Mouse (Mus musculus) inflammation-experienced regulatory T-cells, adult 6 months (primary cell): Measurements from ENCODE around the gene Actg1. TPM values are rescaled to one million over a fixed set of nuclear protein-coding genes. Genes with fewer than 3 reads are reported as not detected.

Experiments
- ATAC-seq: one replicate; pipeline ENCODE4 v1.8.0; 2017
- polyA plus RNA-seq, 3 experiments: library from polyadenylated mRNA; unstranded; fragments of 100-300 nt; shearing (Covaris generic); gene quantifications; one replicate each; pipeline ENCODE4 v1.2.1; 2017

Actg1 gene
- polyA plus RNA-seq, 3 experiments from 2014 or later = 2,239 to 4,634 (median 2,897) TPM

GRCm38 (mm10) chr11:120344310-120344920 lies 3.9 kb downstream of the Actg1 start:
- ATAC-seq = no peak

- ATAC-seq = no peak
Observed at GRCm38 (mm10) chr11:120343519-120344309, 4.6 kb downstream of the Actg1 start.

GRCm38 (mm10) chr11:120342656-120343160 lies 5.6 kb downstream of the Actg1 start:
- no peak for ATAC-seq

DNA sequence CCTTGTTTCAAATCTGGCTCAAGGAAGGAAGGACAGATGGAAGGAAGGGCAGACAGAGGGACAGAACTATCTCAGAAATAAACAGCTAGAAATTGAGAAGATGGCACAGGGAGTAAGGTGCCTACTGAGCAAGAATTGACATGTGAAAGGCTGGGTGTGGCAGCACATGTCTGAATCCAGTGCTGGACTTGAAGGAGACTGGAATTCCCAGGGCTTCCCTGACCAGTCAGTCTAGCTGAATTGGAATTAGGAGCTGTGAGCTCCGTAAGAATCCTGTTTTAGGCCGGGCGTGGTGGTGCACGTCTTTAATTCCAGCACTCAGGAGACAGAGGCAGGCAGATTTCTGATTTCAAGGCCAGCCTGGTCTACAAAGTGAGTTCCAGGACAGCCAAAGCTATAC lies 6.7 kb downstream of the Actg1 start:
- no peak for ATAC-seq

GRCm38 (mm10) chr11:120339978-120340513 lies 8.3 kb downstream of the Actg1 start:
- ATAC-seq = no peak

- no peak for ATAC-seq
Observed at GRCm38 (mm10) chr11:120338786-120339185, 9.6 kb downstream of the Actg1 start.

- ATAC-seq = no peak
Observed at GRCm38 (mm10) chr11:120337447-120337846, 10.9 kb downstream of the Actg1 start.

DNA sequence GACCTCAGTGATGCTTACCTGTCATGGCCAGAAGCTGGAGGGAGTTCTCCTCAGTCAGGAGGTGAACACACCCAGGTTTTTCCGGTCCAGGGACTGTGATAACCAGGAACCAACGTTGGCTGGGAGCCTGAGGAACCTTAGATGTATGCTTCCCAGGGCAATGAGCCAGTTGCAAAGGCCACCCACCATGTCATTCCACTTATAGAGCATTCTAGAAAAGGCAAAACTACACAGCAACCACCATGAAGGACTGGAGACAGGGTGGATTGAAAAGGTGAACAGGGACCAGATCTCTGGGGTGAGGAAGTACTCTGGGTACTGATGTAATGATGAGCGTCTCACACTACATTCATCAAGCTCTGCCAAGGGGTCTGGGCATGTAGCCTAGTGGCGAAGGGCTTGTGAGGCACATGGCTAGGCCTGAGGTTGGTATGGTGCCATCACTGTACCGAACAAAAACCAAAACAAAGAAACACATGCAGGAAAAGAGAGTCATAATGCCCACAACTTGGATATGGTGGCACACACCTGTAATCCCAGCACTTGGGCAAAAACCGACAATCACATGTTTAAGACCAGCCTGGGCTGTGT lies 12.8 kb downstream of the Actg1 start:
- no peak for ATAC-seq

GRCm38 (mm10) chr11:120320156-120320555 lies 28.2 kb downstream of the Actg1 start:
- ATAC-seq = no peak

- ATAC-seq = no peak
Observed at GRCm38 (mm10) chr11:120319310-120319709, 29.0 kb downstream of the Actg1 start.

GRCm38 (mm10) chr11:120317456-120317855 lies 30.9 kb downstream of the Actg1 start:
- no peak for ATAC-seq

DNA sequence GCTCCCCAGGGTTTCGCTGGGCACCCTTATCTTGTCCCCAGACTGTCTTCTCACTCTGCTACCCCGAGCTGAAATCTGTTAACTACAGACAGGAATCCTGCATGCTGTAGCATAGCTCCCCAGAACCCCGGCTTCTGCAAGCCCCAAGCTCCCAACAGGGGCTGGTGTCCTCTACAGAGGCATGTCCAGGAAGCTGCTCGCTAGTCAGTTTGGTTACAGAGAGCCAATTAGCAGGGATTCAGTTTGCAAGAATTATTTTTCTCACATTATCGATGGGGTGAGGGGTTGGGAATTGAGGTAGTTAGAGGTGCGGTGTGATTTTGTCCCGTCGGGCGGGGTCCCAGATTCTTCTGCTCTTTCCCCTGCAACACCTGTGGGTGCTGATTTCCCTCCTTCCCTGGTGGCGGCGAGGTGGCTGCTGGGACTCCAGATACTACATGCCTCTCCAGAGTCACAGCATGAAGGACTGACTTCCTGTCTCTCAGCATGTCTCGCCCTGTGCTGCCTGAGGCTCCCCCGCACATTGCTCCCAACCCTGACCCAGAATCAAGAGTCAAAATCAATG lies 31.6 kb downstream of the Actg1 start:
- ATAC-seq = peak; percentile 6

GRCm38 (mm10) chr11:120315832-120316689 lies 32.3 kb downstream of the Actg1 start:
- ATAC-seq = peak; percentile 99

DNA sequence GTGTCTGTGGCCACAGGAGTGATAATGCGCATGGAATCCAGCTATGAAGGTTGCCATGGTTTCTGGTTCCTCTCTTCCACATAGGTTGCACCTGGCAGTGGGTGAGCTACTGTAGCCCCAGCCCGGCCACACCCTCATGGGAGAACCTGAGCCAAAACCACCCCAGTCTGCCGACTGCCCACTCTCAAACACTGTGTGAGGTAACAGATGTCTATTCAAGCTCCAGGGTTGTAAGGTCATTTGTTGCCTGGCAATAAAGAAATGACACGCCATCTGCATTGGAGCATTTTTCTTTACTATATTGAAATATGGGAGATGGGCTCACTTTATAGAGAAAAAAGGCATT lies 33.0 kb downstream of the Actg1 start:
- no peak for ATAC-seq

- ATAC-seq = no peak
Observed at GRCm38 (mm10) chr11:120314721-120315415, 33.5 kb downstream of the Actg1 start.

- ATAC-seq = no peak
Observed at GRCm38 (mm10) chr11:120313906-120314685, 34.2 kb downstream of the Actg1 start.

- no peak for ATAC-seq
Observed at GRCm38 (mm10) chr11:120312069-120312468, 36.3 kb downstream of the Actg1 start.

DNA sequence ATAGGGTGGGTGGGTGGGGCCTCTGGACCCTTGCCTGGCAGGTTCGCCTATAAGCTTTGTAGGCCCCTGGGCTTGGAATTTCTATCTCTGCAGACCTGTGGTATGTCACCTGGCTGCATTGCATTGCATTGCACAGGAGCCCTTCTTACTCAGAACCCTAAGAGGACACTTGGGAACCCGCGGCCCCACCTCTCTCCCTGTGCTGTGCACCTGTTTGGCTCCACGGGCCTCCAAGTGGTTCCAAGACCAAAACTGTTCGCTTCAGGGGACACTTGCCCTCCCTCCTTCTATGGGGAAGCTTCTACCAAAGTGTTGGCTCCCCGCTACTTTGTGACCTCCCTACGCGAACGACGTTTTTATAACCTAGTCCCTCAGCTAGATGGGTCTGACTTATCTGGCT lies 36.8 kb downstream of the Actg1 start:
- ATAC-seq = no peak

DNA sequence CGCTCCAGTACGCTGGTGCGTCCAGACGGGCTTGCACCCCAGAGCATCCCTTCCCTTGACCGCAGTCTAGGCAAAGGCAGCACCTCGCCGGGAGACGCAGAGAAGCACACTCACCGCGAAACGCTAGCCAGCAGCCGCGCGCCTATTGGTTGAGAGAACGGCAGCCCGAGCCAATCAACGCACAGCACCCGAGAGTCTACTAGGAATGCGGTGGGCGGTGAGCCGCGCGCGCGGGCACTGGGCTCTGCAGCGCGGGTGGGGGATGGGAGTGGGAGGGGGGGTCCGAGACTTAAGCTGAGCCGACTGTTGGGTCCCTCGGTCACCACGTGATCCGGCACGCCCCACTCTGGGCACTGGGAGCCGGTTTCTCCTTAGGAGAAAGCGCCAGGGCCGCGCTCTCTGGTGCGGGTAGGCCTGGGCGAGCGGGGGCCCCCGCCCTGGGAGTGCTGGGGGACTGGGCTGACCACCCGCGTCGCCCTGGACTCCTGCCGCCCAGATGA lies 37.5 kb downstream of the Actg1 start:
- ATAC-seq = peak; percentile 74
